Mouse (Mus musculus) B cell, adult 2 months (primary cell): ENCODE data around the gene Hs6st3.

ENCODE experiments used
- DNase-seq, 2 experiments: peaks; one replicate each; pipeline ENCODE4 v3.0.0; 2022

Hs6st3 gene

DNA sequence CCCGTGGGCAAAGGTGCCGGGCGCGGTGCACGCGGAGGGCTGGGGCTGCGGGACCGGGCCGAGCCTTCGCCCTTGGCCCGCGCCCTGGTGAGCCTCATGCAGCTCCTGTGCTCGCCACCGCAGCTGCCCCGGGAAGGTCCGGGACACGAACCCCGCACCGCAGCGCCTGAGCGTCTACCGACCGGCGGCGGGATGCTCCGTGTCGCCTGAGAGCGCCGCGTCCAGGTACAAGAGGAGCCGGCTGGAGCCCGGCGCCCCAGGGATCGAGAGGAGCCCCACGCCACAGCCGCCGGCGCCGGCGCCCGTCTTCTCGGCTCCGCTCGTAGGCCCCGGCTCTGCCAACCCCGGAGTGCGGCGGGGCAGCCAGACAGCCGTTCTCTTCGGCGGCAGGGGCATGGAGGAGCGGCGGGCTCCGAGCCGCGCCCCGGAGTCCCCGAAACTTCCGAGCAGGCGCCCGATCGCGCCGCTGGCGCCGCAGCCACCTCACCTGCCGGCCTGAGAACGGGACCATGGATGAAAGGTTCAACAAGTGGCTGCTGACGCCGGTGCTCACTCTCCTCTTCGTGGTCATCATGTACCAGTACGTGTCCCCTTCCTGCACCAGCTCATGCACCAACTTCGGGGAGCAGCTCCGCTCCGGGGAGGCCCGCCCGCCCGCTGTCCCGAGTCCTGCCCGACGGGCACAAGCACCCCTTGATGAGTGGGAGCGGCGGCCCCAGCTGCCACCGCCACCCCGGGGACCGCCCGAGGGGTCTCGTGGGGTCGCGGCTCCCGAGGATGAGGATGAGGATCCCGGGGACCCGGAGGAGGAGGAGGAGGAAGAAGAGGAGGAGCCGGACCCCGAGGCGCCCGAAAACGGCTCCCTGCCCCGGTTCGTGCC is at the start of gene Hs6st3:
Gene Hs6st3, plus strand, starts transcription at position 436 of the 880 bp plus-strand sequence.
- DNase-seq: no peak

DNA sequence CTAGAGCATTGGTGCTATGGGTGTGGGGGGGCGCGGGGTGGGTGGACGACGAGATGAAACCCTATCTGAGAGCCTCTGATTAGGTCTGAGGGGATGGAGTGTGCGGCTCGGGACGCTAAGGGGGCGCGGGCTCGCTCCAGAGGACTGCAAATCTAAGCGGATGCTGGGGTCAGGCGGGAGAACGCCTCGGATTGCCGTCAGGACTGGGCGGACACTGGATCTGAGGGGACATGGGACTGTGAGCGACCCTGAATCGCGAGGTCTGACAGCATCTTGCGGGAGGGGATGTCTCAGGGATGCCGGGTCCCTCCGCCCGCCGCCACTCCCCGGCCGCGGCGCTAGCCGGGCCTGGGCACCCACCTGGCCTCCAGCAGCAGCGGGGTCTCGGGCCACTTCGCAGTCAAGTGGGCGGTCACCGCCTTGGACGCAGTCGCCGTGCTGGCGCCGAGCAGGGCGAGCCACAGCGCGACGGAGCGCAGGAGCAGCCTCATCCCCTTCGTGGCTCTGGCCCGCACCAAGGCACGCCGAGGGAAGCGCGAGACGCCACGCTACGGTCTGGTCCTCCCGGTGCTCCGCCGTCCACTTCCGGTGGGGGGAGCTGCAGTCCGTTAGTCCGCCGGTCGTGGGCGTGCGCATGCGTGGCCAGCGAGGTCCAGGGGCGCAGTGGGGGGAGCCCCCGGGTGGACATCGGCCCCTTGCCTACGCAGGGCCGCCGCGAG is 39.1 kb upstream of the Hs6st3 start, which contains the start of gene Uggt2:
Gene Uggt2, minus strand, starts transcription at position 580 of the 719 bp plus-strand sequence.
- DNase-seq: no peak

DNA sequence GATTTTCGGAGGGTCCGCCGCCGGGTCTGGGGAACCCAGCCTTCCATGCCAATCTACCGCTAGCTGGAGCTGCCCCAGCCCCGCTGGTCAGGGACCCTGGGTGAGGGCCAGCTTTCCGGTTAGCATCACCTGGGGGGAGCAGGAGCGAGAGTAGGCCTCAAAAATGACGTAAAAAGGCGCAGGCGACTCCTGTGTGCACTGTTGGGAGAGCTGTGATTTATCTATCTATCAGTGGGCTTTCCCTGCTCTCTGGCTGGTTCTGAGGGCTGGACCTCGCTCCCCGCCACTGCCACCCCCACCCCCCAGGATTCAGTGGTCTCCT is 38.6 kb upstream of the Hs6st3 start:
- DNase-seq: no peak

DNA sequence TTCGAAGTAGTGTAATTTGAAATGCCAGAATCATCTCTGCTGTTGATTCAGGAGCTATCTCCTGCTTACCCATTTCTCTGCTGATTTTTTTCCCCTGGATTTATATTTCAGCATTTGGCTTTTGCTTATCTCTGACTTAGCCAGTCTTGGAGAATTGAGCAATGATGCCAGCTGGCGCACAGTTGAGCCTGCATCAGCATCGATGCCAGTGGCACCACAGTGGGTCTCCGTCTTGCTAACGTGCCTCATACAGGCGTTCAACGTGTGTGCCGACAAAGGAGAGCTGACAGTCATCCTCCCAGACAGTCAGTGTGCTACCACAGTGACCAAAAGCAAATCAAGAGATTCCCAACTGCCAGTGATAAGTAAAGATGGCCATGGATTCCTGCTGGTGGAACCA is 30.6 kb upstream of the Hs6st3 start:
- DNase-seq: no peak

DNA sequence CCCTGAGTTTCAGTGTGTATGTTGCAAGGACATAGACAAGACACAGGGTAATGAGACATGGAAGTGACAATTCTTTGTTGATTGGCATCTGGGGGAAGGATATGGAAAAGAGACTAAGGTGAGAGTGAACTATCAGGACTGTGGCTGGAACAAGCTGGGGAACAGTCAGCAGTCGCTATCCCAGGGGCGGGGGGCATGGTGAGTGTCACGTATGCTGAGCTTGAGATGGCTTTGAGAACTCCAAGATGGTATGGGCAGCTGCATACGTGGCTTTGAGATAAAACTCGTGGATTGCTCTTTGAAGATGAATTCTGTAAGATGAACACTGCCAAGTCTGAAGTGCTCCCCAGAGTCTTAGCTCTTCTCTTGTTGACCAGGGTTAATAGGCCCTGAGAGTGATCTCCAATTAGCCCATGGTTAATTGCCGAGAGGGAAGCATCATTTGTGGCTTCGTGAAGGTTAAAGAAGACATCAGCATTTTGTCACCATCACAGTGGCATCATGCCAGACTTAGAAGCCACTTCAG is 29.3 kb upstream of the Hs6st3 start:
- DNase-seq: no peak

DNA sequence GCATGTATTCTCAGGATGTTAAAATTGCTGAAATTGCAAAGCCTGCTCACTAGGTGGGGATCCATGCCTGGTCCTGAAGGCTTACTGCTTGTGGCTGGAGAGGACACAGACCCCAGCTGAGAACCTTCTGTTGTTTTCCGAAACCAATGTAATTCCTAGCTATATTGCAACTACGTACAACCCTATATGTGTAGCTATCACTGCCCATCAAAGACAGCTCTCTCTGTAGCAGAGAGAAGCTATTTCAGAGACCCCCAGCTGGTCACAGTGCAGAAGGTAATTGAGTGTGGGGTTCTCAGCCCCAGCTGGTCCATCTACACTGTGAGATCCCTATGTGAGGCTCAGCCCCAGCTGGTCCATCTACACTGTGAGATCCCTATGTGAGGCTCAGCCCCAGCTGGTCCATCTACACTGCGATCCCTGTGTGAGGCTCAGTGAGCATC is 28.3 kb upstream of the Hs6st3 start:
- no peak for DNase-seq

DNA sequence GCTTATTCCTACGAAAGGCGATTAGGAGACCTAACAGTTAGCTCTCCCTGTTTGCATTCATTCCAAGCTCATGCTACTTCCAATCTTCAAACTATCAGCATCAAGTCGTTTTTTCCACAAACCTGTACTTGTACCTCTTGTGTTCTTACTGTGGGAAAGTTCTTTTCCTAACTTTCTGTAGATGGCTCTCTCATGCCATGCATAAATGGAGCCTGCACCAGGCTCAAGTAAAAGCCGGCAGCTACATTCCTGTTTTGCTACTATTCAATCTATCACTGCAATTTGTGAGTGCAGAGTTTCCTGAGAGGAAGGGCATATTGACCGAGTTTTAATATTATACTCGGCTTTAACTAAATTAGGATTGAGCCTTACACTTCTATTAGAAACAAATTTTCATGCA is 25.6 kb upstream of the Hs6st3 start:
- DNase-seq: no peak

DNA sequence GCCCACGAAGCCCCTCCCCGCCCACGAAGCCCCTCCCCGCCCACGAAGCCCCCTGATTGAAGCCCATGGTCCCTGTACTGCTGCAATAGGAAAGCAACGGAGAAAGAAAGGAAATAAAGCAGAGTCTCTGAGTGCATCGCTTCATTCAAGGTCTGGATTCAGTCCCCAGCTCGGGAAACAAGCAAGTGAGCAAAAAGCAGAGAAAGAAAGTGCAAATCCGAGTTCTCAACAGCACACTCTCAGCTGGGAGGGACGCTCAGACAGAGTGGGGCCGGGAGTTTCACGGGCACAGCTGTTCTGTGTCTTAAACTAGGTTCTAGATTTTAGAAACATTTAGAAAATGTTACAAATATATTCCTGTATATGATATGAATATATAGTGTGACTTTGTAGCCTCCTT is 14.6 kb upstream of the Hs6st3 start:
- no peak for DNase-seq

DNA sequence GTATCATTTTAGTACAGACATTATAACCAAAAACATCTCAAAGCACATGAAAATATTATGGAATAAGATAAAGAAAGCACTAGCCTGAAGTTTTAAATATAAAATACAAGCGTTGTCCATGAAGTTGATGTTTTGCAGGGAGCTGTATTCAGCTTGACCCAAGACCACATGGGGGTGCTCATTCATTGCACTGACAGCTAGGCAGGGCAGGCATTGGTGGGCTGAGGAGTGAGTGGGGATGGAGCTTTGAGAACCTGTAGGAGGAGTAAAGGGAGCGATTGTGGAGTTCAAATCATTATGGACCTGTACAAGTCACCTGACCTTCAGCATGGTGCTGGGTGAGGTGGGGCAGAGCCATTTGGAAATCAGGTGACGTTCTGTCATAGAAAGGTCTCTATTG is 14.1 kb upstream of the Hs6st3 start:
- no peak for DNase-seq

DNA sequence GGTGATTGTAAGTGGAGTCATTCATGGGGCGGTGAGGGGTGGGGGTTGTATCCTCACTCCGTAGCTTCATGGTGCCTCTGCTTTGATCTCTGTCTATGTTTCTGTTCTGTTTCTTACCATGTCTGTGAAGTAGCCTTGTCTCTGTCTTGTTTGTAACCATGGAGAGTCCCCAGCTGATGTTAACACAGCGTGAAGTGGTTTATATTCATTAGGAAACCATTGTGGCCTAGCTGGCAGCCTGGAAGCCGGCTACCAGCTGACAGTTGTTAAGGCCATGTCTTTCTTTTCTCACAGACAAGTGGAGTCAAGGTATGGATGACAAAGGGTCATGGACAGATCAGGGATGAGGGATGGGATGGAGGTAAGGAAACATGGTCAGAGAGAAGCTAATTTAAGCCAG is 12.3 kb upstream of the Hs6st3 start:
- DNase-seq: no peak

DNA sequence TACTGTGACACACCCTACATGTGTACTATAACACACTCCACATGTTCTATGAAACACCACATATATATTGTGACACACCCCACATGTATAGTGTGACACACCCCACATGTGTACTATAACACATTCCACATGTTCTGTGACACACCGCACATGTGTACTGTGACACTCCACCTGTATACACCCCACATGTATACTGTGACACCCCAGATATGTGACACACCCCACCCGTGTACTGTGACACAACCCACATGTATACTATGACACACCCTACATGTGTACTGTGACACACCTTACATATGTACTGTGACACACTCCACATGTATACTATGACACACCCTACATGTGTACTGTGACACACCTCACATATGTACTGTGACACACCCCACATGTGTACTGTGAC is 10.8 kb upstream of the Hs6st3 start:
- no peak for DNase-seq

DNA sequence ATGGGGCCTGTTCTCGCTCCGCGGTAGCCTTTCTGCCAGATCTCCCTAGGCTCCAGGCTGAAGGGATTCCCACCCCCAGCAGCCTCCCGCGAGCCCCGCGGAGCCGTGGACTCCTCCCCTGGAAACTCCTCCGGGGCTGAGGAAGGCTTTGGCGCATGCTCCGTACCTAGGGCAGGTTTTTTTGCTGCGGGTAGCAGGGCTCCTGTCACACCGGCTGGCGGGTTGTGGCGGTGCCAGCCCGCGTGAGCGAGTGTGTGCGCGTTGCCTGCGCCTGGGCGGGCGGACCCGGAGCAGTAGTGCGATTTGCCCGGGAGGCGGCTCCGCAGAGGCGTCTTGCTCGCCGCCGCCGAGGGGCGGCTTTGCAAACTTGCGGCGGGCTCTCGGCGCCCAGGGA is 632 bp upstream of the Hs6st3 start:
- no peak for DNase-seq

DNA sequence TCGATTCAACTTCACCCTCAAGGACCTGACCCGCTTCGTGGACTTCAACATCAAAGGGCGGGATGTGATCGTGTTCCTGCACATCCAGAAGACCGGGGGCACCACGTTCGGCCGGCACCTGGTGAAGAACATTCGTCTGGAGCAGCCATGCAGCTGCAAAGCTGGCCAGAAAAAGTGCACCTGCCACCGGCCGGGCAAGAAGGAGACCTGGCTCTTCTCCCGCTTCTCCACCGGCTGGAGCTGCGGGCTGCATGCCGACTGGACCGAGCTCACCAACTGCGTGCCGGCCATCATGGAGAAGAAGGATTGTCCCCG is 602 bp downstream of the Hs6st3 start:
- no peak for DNase-seq

DNA sequence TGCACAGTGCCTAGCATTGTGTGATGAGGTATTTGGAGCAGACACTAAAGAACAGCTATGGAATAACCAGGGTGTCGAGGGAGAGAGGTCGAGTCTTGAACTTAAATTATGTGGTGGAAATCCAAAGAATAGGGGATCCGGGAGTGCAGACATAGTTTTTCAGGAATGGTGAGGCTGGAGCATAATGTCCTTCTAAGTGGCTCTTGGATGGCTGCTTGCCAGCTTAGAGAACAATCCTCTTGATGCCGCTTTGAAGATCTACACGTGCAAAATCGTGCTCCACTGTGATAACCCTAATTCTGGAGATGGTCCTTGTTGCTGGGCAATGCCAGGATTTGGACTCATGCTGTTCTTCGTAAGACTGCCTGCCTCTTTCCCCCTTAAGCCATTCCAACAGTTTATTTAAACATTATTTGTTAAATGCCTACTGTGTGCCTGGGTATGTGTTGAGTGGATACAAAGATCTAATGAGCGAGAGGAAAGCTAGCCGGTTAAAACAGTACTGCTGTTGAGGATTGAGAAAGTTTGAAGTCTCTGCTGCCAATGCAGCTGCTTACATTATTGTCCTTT is 1.3 kb downstream of the Hs6st3 start:
- DNase-seq: no peak

DNA sequence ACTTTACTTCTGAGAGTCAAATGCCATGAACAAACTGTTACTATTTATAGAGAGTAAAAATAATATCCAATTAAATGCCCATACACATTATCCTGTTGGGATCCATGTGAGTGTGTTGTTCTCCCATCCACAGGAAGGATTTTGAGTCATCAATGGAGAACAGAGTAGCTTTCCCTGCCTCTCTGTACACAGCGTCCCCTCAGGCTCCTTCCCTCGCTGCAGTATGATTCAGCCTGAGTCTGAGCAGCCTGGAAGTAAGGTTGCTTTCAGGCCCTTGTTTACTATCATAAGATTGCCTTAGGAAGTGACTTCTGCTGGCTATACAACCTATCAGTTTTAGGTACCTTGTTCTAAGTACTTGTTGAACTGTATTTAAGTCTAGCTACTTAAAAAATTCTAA is 14.9 kb downstream of the Hs6st3 start:
- no peak for DNase-seq

DNA sequence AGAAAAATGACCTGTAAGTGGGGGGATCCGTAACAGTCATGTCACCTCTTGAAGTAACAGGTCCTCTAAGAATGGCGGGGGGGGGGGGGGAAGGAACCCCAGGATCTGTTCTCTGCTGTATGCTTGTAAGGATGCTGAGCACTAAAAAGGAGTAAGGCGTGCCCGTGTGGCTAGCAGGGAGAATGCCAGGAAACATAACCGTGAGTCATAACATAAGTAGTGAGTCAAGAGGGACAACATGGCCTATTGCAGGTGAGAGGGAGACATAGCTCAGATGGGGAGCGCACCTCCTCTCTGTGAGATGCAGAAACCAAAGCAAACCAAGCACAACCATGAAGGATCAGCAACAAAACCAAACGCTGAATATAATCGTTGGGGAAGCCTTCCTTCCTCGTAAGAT is 55.8 kb downstream of the Hs6st3 start:
- DNase-seq: no peak

DNA sequence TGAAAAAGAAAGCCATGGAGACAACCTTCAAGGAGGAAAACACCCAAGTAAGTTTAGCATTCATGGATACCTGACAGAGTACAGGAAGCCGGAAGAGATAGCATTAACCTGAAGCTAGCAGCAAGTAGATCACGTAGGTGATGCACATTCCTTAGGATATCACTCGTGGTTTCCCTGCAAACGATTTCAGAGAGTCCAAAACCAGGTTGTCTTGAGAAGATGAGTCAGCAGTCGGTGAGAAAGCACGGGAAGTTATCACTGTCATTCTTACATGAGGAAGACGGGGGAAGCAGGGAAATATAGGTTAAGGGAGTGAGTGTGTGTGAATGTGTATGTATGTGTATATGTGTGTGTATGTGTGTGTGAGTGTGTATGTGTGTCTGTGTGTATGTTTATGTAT is 65.4 kb downstream of the Hs6st3 start:
- DNase-seq: no peak

DNA sequence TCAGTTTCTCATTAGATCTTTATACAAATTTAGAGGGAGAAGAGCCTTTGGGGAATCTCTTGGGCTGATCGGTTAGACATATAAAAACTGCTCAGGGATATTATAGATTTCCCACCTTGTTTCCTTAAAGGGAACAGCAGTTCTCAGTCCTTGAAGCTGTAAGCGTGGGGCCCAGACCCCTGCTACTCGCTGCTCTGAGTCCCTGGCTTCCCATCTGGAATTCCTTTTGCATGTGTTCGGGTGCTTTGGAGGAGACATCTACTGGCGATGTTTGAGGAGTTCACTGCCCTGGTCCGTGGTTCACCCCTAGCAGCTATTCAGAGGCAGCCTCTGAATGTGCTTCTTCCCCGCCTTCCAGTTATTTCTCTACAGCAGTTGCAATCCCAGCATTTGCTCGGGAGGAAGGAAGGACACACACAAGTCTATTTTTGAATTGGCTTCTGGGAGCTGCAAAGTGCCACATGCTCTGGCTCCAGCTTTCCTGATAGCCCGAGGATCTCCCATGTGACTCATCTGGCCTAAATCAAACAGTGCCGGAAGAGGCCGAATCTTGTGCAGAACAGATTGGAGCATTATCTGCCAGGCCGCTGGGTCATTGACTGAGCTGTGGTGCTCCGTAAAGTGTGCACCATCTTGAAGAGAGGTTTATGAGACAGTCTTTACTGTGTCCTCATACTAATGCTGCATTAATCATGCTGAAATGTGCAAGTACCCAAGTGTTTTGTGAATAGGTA is 77.6 kb downstream of the Hs6st3 start:
- no peak for DNase-seq

DNA sequence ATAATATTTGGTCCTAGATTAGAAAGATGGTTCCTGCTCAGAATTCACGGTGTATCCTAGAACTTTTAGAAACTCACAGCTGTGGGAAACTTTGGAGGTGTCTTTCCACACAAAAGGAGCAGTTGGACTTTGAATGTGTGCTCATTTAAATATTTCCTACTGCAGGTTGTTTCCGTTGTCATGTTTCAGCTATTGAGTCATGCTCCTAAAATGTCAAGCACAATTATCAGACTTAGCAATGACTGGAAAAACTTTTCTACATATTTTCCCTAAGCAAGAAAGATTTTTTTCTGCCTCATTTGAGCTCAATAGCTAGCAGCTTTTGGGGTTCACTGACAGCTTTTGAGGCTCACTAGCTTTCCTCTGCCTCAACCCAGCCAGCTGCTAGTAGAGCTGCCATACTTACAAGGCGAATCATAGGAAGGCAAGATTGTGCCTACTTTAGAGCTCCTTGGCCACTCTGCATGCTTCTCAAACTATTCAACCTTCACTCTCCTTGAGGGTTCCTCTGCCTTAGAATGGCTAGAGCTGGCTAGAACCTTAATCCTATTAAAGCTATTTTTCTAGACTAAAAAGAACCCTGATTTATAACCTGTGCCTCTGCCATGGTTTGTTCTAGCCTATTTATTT is 89.7 kb downstream of the Hs6st3 start:
- DNase-seq: no peak

DNA sequence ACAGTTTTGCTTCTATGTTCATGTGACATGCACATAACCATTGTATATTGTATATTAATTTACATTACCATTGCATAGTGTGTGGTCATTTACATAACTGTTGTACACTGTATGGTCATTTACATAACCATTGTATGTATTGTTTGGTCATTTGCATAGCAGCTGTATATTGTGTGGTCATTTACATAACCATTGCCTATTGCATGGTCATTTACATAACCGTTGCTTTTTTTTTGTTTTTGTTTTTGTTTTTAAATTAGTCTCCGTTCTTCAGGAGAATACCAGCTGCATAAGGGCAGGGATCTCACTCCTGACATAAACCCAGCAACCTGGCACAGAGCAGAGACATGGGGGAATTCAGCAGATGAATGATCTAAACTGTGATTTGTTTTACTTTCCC is 95.5 kb downstream of the Hs6st3 start:
- no peak for DNase-seq

DNA sequence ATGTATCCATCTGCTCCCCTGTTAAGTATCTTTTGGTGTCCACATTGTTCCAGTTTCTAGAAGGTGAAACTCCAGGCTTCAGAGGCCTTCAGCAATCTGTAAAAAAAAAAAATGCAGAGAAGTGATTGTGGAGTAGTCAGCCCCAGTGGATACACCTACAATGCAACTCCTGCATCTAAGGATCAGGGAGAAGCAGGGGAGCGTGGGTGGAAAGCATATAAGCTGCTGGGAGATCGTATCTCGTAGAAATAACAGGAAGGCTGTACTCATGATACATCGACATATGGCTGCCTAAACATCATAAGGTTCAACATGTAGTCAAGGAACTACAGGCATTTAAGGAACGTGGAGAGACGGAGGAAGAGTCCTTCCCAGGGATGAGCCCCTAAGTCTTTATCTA is 109.0 kb downstream of the Hs6st3 start:
- DNase-seq: no peak

DNA sequence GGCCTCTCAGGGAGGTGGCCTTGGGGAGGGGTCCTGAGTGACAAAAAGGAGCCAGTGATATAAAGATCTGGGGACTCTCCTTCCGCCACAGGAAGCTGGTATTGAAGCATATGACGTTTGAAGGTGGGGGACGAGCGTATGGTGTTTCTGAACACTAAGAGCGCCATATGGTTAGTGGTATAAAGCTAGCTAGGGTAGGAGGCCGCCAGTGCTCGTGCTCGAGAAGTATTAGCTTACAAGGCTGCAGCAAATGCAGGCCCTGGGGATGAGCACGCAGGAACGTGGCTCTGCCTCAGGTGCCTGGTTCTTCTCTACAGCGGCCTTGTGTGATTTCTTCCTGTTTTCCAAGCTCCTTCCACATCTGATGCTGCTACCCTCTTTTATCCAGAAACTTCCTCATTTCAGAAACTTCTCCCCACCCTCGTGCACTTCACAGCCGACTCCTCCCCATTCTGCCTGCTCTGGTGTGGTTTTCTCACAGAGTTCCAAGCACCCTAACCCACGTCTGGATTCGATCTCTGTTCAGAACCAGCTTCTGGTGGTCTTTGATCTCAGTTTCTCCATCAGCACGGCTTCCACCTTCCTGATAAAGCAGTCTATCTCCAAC is 110.0 kb downstream of the Hs6st3 start:
- DNase-seq: no peak
